Mouse (Mus musculus) embryonic fibroblast, embryonic 13.5 days (primary cell): Measurements from ENCODE around the gene Adamts17. TPM values are rescaled to one million over a fixed set of nuclear protein-coding genes. Genes with fewer than 3 reads are reported as not detected.

Source experiments
- H3K27ac ChIP-seq: 2 replicates; pipeline ENCODE4 v1.5.1; 2012; ENCODE audit warnings: low read length, control low read depth, inconsistent platforms; ENCODE audit not compliant: insufficient read depth
- H3K4me1 ChIP-seq: 2 replicates; pipeline ENCODE4 v1.6.1; 2011; ENCODE audit warnings: low read length; ENCODE audit not compliant: control insufficient read depth, insufficient read depth
- H3K4me3 ChIP-seq: 2 replicates; pipeline ENCODE4 v1.5.1; 2011; ENCODE audit warnings: mild to moderate bottlenecking, control low read depth, low read length; ENCODE audit not compliant: insufficient read depth
- CTCF ChIP-seq: IDR thresholded peaks from 2 replicates; pipeline ENCODE4 v1.5.1; 2011; ENCODE audit warnings: mild to moderate bottlenecking, control low read depth, low read length, moderate library complexity, borderline replicate concordance; ENCODE audit not compliant: insufficient read depth
- POLR2A ChIP-seq: IDR thresholded peaks from 2 replicates; pipeline ENCODE4 v1.6.1; 2011; ENCODE audit warnings: low read depth, mild to moderate bottlenecking, control low read depth, low read length, moderate library complexity
- polyA plus RNA-seq: library from polyadenylated mRNA; stranded (reverse); fragments of >200 nt; gene quantifications from 2 replicates; pipeline ENCODE4 v1.2.4, GENCODE M21; 2011; ENCODE audit warnings: low read depth; ENCODE audit not compliant: missing spikeins, insufficient read length

The Adamts17 gene
- polyA plus RNA-seq, 1 experiment = 1.3 TPM

GRCm38 (mm10) chr7:66923595-66923994 is 84.1 kb downstream of the Adamts17 start:
- H3K27ac ChIP-seq = no peak overlapping the region
- H3K4me1 ChIP-seq = no peaks in the 10 kb centered on the region
- no peak overlapping the region for H3K4me3 ChIP-seq
- no peak for TF ChIP-seq POLR2A
- TF ChIP-seq CTCF = no peak

- Histone ChIP-seq H3K27ac (no peak overlapping the region), H3K4me1 (no peaks in the 10 kb centered on the region), H3K4me3 (no peak overlapping the region)
- TF ChIP-seq POLR2A (no peak), CTCF (no peak)
Measured at GRCm38 (mm10) chr7:66924104-66924503, 84.6 kb downstream of the Adamts17 start.

GRCm38 (mm10) chr7:66929263-66929662 is 89.7 kb downstream of the Adamts17 start:
- TF ChIP-seq CTCF (no peak), POLR2A (no peak)
- Histone ChIP-seq H3K27ac (no peak overlapping the region), H3K4me3 (no peak overlapping the region), H3K4me1 (no peaks in the 10 kb centered on the region)

- Histone ChIP-seq H3K4me1 (no peaks in the 10 kb centered on the region), H3K4me3 (no peak overlapping the region), H3K27ac (no peak overlapping the region)
- TF ChIP-seq POLR2A = no peak
- no peak for TF ChIP-seq CTCF
Measured at GRCm38 (mm10) chr7:66931291-66931690, 91.8 kb downstream of the Adamts17 start.

GRCm38 (mm10) chr7:66933251-66933650 is 93.7 kb downstream of the Adamts17 start:
- H3K4me1 ChIP-seq = no peaks in the 10 kb centered on the region
- no peak overlapping the region for H3K27ac ChIP-seq
- TF ChIP-seq POLR2A (no peak), CTCF (no peak)
- no peak overlapping the region for H3K4me3 ChIP-seq

- H3K4me3 ChIP-seq = no peak overlapping the region
- no peak overlapping the region for H3K27ac ChIP-seq
- TF ChIP-seq POLR2A (no peak), CTCF (no peak)
- H3K4me1 ChIP-seq = no peaks in the 10 kb centered on the region
Measured at GRCm38 (mm10) chr7:66934062-66934461, 94.5 kb downstream of the Adamts17 start.

GRCm38 (mm10) chr7:66935041-66935440 is 95.5 kb downstream of the Adamts17 start:
- Histone ChIP-seq H3K4me1 (no peaks in the 10 kb centered on the region), H3K4me3 (no peak overlapping the region), H3K27ac (no peak overlapping the region)
- TF ChIP-seq POLR2A (no peak), CTCF (no peak)

GRCm38 (mm10) chr7:66936042-66936755 is 96.7 kb downstream of the Adamts17 start:
- Histone ChIP-seq H3K4me1 (no peaks in the 10 kb centered on the region), H3K27ac (no peak overlapping the region), H3K4me3 (no peak overlapping the region)
- no peak for TF ChIP-seq CTCF
- TF ChIP-seq POLR2A = no peak

GRCm38 (mm10) chr7:66936911-66937310 is 97.4 kb downstream of the Adamts17 start:
- Histone ChIP-seq H3K4me3 (no peak overlapping the region), H3K4me1 (no peaks in the 10 kb centered on the region), H3K27ac (no peak overlapping the region)
- TF ChIP-seq CTCF = no peak
- no peak for TF ChIP-seq POLR2A

- H3K4me1 ChIP-seq = no peaks in the 10 kb centered on the region
- TF ChIP-seq CTCF = no peak
- no peak for TF ChIP-seq POLR2A
- no peak overlapping the region for H3K4me3 ChIP-seq
- no peak overlapping the region for H3K27ac ChIP-seq
Measured at GRCm38 (mm10) chr7:66938988-66939783, 99.7 kb downstream of the Adamts17 start.
